Mouse (Mus musculus) brown adipose tissue, adult 24 weeks (tissue): Measurements from ENCODE around the gene Apobec3. TPM values are rescaled to one million over a fixed set of nuclear protein-coding genes. Genes with fewer than 3 reads are reported as not detected.
"Not testable (repeated sequence)": the region's sequence is repeated elsewhere in the genome, so short reads cannot be mapped to it uniquely, and the experiment has no call there.

Experiments
- H3K27ac ChIP-seq: fragments of 200-500 bp; replicated peaks from 2 replicates; pipeline ENCODE4 v1.5.1; 2012; ENCODE audit warnings: low read depth, mild to moderate bottlenecking, low read length
- H3K4me1 ChIP-seq: fragments of 200-500 bp; 2 replicates; pipeline ENCODE4 v1.6.1; 2012; ENCODE audit warnings: low read length, mixed read lengths; ENCODE audit not compliant: control insufficient read depth, insufficient read depth, insufficient read length
- H3K4me3 ChIP-seq: fragments of 200-500 bp; 2 replicates; pipeline ENCODE4 v1.5.1; 2012; ENCODE audit warnings: low read depth, mild to moderate bottlenecking, low read length, moderate library complexity; ENCODE audit not compliant: insufficient read depth
- polyA plus RNA-seq: library from polyadenylated mRNA; stranded (reverse); fragments of >200 nt; gene quantifications from 2 replicates; pipeline ENCODE4 v1.2.4, GENCODE M21; 2012; ENCODE audit not compliant: missing spikeins, insufficient read depth, insufficient read length

The Apobec3 gene
- polyA plus RNA-seq, 1 experiment, result 5.3 TPM

DNA sequence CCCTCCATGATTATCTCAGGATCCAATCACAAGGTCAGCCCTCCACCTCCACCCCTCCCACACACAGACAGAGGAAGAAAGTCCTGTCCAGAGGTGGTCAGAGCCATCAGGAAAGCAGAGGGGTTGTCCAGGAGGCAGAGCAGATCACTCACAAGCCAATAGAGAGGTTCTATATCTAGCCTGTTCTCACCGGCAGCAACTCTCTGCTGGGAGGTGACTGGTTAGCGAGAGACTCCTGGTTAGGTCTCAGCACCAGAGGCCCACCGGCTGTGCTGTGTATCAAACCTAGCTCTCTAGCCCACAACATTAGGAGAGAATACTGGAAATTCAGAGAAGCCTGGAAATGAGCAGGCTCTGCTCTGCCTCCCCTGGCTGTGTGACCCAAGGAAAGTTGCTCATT is 38.3 kb downstream of the Apobec3 start:
- Histone ChIP-seq H3K4me3 (no peak overlapping the region), H3K4me1 (peaks cover 11% of the 10 kb centered on the region; the same call in 1 of the 2 replicates), H3K27ac (no peak overlapping the region)

GRCm38 (mm10) chr15:79931496-79932141 is 40.2 kb downstream of the Apobec3 start:
- H3K4me1 ChIP-seq, result peaks cover 11% of the 10 kb centered on the region; the same call in 1 of the 2 replicates
- H3K4me3 ChIP-seq, result peak overlapping the region; percentile 62
- H3K27ac ChIP-seq, result no peak overlapping the region

- Histone ChIP-seq H3K4me3 (peak overlapping the region; percentile 62), H3K27ac (no peak overlapping the region), H3K4me1 (peaks cover 11% of the 10 kb centered on the region; the same call in 1 of the 2 replicates)
Observed at GRCm38 (mm10) chr15:79932323-79932987, 41.0 kb downstream of the Apobec3 start.

- H3K27ac ChIP-seq, result no peak overlapping the region
Observed at GRCm38 (mm10) chr15:79933052-79933669, 41.7 kb downstream of the Apobec3 start.

DNA sequence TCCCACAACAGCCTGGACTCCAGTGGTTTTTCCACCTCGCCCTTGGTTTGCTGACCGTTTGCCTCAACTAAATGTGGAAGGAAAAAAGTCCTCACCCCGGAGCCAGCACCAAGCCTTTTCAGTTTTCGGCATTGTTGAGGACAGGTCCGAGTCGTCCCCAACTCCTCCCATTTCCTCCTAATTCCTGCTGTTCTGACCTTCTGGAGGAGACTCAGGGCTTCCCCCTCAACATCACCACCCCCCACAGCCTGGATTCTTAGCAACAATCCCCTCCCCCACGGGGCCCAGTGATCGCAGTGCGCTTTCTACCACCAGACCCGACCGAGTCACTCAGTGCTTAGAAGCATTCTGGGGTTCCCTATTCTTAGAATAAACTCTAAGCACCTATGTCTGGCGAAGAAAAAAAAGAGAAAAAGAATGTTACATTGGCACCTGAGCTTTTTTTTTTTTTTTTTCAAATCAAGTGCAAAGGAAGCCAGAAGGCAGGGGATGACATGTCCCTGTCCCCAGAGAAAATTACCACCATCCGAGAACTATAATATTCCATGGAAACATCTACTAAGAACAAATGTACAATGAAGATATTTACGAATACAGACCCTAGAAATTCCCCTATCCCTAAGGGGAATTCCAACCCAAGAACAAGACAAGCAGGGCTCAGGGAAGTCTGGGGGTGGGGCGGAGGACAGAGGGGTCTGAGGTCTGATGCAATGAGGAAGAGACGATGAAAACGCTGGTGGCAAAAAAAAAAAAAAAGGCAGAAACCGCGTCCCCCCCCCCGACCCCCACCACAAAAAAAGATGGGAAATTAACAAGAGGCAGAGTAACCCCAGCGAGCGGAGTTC is 42.4 kb downstream of the Apobec3 start:
- Histone ChIP-seq H3K4me1 (peaks cover 11% of the 10 kb centered on the region; the same call in 1 of the 2 replicates), H3K4me3 (peak overlapping the region; percentile 33)

More at GRCm38 (mm10) chr15:79933052-79933669, 41.7 kb downstream of the Apobec3 start:
- peak overlapping the region; percentile 62 for H3K4me3 ChIP-seq
- peaks cover 11% of the 10 kb centered on the region; the same call in 1 of the 2 replicates for H3K4me1 ChIP-seq

DNA sequence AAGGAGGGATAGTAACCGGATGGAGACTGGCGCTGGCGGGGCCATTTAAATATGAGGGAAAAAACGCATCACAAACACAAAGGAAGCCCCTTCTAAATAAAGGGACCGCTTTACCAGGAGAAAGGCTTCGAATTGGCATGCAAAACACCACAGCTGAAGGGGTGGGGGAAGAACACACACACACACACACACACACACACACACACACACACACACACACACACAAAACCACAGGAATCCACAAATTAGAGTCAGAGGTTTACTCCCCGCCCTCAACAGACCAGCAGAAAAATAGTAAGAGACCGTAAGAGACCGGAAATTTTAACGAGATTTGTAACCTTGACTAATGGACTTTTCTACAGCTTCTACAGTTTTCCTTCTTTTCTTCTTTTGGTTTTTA is 43.3 kb downstream of the Apobec3 start:
- Histone ChIP-seq H3K4me1 (peaks cover 11% of the 10 kb centered on the region; the same call in 1 of the 2 replicates), H3K4me3 (no peak overlapping the region), H3K27ac (no peak overlapping the region)

More for the DNA sequence above, 42.4 kb downstream of the Apobec3 start:
- H3K27ac ChIP-seq, result no peak overlapping the region

DNA sequence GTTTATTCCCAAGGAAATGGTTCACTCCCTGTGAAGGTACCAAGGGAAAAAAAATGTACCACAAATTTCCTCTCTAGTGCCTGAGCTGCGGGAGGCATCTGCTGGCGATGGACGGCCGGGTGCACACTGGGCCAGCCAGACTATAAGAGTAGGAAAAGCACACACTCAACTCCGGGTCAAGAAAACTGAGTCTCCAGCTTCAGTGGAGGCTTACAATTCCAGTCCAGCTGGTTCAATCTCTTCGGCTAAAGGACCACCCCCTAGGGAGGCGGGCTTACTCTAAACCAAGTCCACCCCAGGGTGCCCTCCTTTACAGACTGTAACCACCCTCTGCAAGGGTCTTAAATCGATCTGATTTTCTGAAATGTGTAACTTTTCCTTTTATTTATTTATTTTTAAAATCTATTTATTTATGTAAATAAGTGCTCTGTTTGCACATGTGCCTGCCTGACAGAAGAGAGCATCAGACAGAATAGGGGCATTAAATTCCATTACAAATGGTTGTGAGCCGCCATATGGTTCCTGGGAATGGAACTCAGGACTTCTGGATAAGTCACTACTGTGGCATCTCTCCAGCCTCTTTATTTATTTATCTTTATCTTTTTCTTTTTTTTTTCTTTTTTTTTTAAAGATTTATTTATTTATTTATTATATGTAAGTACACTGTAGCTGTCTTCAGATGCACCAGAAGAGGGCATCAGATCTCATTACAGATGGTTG is 44.4 kb downstream of the Apobec3 start:
- H3K27ac ChIP-seq, result no peak overlapping the region
- no peak overlapping the region for H3K4me3 ChIP-seq
- peaks cover 11% of the 10 kb centered on the region; the same call in 1 of the 2 replicates for H3K4me1 ChIP-seq

DNA sequence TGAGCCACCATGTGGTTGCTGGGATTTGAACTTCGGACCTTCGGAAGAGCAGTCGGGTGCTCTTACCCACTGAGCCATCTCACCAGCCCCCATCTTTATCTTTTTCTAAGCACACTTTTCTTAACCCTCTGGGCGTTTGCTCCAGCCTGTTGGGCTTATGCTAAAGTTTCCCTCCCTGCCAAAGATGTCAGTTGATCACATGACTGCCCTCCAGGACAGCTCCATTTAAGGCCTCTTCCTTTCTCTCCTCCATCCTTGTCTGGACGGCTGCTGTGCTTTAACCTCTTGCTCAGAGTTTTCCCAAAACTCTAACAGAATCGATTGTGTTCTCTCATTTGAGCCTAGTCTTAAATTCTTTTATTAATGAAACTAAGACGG is 44.9 kb downstream of the Apobec3 start:
- no peak overlapping the region for H3K4me3 ChIP-seq

DNA sequence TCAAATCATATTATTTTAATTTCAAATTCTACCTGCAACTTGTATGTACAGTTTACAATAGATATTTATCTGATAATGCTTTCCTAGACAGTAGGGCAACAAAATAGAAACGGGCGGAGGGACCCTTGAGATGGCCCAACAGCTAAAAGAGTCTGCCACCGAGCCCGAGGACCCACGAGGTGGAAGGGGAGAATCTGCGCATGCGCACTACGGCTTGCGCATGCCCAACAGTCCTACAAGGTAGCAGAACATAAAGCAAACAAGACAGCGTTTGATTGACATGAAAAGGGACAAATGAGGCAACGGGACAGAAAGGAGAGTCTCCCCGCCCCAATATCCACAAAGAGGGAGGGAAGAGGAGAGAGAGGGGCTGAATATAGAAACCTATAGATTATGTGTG is 47.6 kb downstream of the Apobec3 start:
- Histone ChIP-seq H3K4me1 (no peaks in the 10 kb centered on the region), H3K27ac (no peak overlapping the region)

More for the DNA sequence above, 44.9 kb downstream of the Apobec3 start:
- no peak overlapping the region for H3K27ac ChIP-seq
- peaks cover 10% of the 10 kb centered on the region; the same call in 1 of the 2 replicates for H3K4me1 ChIP-seq

DNA sequence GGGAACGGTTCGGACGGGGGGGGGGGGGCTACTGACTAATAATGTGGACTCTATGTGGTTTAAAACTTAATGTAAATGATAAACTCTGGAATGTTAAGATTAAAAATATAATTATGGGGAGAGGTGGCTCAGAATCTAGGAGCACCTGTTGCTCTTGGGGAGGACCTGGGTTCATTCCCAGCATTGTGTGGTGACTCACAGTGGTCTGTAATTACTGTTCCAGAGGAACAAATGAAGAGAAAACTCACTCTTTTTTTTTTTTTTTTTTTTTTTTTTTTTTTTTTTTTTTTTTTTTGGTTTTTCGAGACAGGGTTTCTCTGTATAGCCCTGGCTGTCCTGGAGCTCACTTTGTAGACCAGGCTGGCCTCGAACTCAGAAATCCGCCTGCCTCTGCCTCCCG is 48.0 kb downstream of the Apobec3 start:
- not testable (repeated sequence) for H3K27ac ChIP-seq, H3K4me1 ChIP-seq, H3K4me3 ChIP-seq

More for the DNA sequence above, 47.6 kb downstream of the Apobec3 start:
- no peak overlapping the region for H3K4me3 ChIP-seq

- H3K4me1 ChIP-seq, result no peaks in the 10 kb centered on the region
- H3K27ac ChIP-seq, result no peak overlapping the region
Observed at GRCm38 (mm10) chr15:79939913-79940312, 48.5 kb downstream of the Apobec3 start.

DNA sequence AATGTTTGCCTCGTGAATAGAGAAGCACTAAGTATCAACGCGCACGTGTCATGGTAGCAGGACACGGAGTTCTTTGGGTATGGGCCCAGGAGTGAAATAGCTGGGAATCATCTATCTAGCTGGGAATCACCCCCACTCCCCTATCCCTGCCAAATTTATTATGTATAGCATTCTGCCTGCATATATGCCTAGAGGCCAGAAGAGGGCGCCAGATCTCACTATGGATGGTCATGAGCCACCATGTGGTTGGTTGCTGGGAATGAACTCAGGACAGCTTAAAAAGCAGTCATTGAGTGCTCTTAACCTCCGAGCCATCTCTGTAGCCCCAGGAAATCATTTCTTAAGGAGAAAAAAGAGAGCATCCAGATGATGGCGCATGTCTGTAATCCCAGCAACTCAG is 49.5 kb downstream of the Apobec3 start:
- no peak overlapping the region for H3K27ac ChIP-seq
- H3K4me3 ChIP-seq, result no peak overlapping the region
- H3K4me1 ChIP-seq, result no peaks in the 10 kb centered on the region

More at GRCm38 (mm10) chr15:79939913-79940312, 48.5 kb downstream of the Apobec3 start:
- no peak overlapping the region for H3K4me3 ChIP-seq

- Histone ChIP-seq H3K4me3 (no peak overlapping the region), H3K4me1 (no peaks in the 10 kb centered on the region), H3K27ac (no peak overlapping the region)
Observed at GRCm38 (mm10) chr15:79942541-79942940, 51.1 kb downstream of the Apobec3 start.

DNA sequence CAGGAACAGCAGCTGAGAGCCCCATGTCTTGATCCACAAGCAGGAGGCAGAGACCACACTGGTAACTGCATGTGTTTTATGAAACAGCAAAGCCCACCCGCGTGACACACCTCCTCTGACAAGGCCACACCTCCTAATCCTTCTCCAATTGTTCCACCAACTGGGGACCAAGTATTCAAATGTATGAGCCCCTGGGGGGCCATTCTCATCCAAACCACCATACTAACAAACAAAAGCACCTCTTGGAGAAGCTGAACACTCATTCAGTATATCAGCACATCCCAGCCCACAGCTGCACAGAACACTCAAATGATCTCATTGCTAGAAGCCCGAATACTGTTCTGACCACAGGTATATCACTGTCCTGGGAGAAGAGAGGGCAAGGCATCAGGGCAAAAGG is 52.1 kb downstream of the Apobec3 start:
- Histone ChIP-seq H3K4me1 (no peaks in the 10 kb centered on the region), H3K4me3 (no peak overlapping the region), H3K27ac (no peak overlapping the region)
